In genomic region chr10:39541951-39542521, GRCm38 (mm10) we compare ENCODE assay signal across 8 mouse cellular contexts.
A peak's percentile ranks its signal among the peaks of the same experiment; 100 is the strongest.
DNase-seq lines count a peak whose midpoint lies in the region; ATAC-seq and TF ChIP-seq lines count a peak whose summit lies in the region.

No protein-coding gene starts in this region.

- peak overlapping the region; percentile 10; the same call in 1 of the 2 replicates for H3K4me2 ChIP-seq in forebrain, embryonic 13.5 days
- H3K4me2 ChIP-seq in stomach, postnatal 0 days (replicated peaks; ENCODE audit: low read depth), result no peak overlapping the region

- H3K27ac ChIP-seq in gastrocnemius, adult 2 months, result peak overlapping the region; percentile 79
- peak overlapping the region; percentile 98 for H3K27ac ChIP-seq in forebrain, embryonic 13.5 days
- peak overlapping the region; percentile 80 for H3K27ac ChIP-seq in limb, embryonic 10.5 days
- peak overlapping the region; percentile 76 for H3K27ac ChIP-seq in stomach, postnatal 0 days (replicated peaks)

- ATAC-seq in forebrain, embryonic 13.5 days, result peak; percentile 69
- no peak for ATAC-seq in stomach, postnatal 0 days (ENCODE audit: low FRiP score, low TSS enrichment)

- peaks cover 17% of the 10 kb centered on the region; the same call in 1 of the 2 replicates for H3K36me3 ChIP-seq in forebrain, embryonic 13.5 days (ENCODE audit: poor library complexity, severe bottlenecking)
- H3K36me3 ChIP-seq in limb, embryonic 10.5 days, result 0 out of 2 replicates have a peak, but pooled peaks cover 3% of the 10 kb centered on the region
- H3K36me3 ChIP-seq in stomach, postnatal 0 days (ENCODE audit: control insufficient read depth, insufficient read depth, low read length), result no peaks in the 10 kb centered on the region

- H3K9ac ChIP-seq in forebrain, embryonic 13.5 days, result peak overlapping the region; percentile 50
- peak overlapping the region; percentile 27; the same call in 1 of the 2 replicates for H3K9ac ChIP-seq in stomach, postnatal 0 days (ENCODE audit: low read length)

- no peak overlapping the region for H3K4me3 ChIP-seq in gastrocnemius, adult 2 months
- no peak overlapping the region for H3K4me3 ChIP-seq in forebrain, embryonic 13.5 days
- H3K4me3 ChIP-seq in limb, embryonic 10.5 days, result no peak overlapping the region
- H3K4me3 ChIP-seq in stomach, postnatal 0 days (ENCODE audit: low read depth, low read length), result no peak overlapping the region

- TF ChIP-seq CTCF in gastrocnemius, adult 2 months (IDR thresholded peaks at IDR 0.05), result no peak
- TF ChIP-seq CTCF in stomach, postnatal 0 days (IDR thresholded peaks at IDR 0.05; ENCODE audit: low read depth), result no peak

- 0 out of 2 replicates have a peak, but pooled peaks cover 2% of the 10 kb centered on the region for H3K27me3 ChIP-seq in forebrain, embryonic 13.5 days
- H3K27me3 ChIP-seq in limb, embryonic 10.5 days (ENCODE audit: low read depth, poor library complexity, severe bottlenecking), result no peaks in the 10 kb centered on the region
- no peaks in the 10 kb centered on the region for H3K27me3 ChIP-seq in stomach, postnatal 0 days (ENCODE audit: control insufficient read depth, insufficient read depth, low read length)

- whole genome bisulfite sequencing in forebrain, embryonic 13.5 days, result 7% methylated on average over 7 of the region's 7 CpGs
- 37% methylated on average over 7 of the region's 7 CpGs for whole genome bisulfite sequencing in limb, embryonic 10.5 days
- 30% methylated on average over 7 of the region's 7 CpGs for WGBS in stomach, postnatal 0 days

- H3K4me1 ChIP-seq in forebrain, embryonic 13.5 days, result peaks cover 67% of the 10 kb centered on the region
- H3K4me1 ChIP-seq in limb, embryonic 10.5 days, result peaks cover 64% of the 10 kb centered on the region
- peaks cover 14% of the 10 kb centered on the region for H3K4me1 ChIP-seq in stomach, postnatal 0 days (replicated peaks; ENCODE audit: control insufficient read depth, insufficient read depth)

- DNase-seq in gastrocnemius, adult 2 months, result peak; percentile 18
- no peak for DNase-seq in gastrocnemius, postnatal 25 days
- peak; percentile 36 for DNase-seq in MN1 (ENCODE audit: low spot score)
- no peak for DNase-seq in limb, embryonic 10.5 days (ENCODE audit: low spot score)
- DNase-seq in stomach, postnatal 0 days (ENCODE audit: low spot score), result no peak
- DNase-seq in adrenal gland, postnatal 14 days, result no peak
- no peak for DNase-seq in gastrocnemius, adult 8-10 months (ENCODE audit: low spot score in 2 of 2)

- intact Hi-C loops in gastrocnemius, adult 2 months (cut with DNase I), result no loop called here

- no peak for TF ChIP-seq EP300 in stomach, postnatal 0 days (optimal IDR thresholded peaks at IDR 0.05)

- no peaks in the 10 kb centered on the region for H3K9me3 ChIP-seq in forebrain, embryonic 13.5 days (replicated peaks)
- H3K9me3 ChIP-seq in limb, embryonic 10.5 days (replicated peaks), result no peaks in the 10 kb centered on the region
- no peaks in the 10 kb centered on the region for H3K9me3 ChIP-seq in stomach, postnatal 0 days (ENCODE audit: control insufficient read depth, low read length)

Comparison
In these comparisons a context has a peak if more than half of its experiments do, and no peak if none do; other contexts are left out.
1. DNase-seq: peak in gastrocnemius, adult 2 months (single experiment) and MN1 (single experiment); none in gastrocnemius, postnatal 25 days (single experiment), limb, embryonic 10.5 days (single experiment), stomach, postnatal 0 days (single experiment), adrenal gland, postnatal 14 days (single experiment) and gastrocnemius, adult 8-10 months (0 of 2).
2. Peak in every context shown above with its lines, with median percentiles within 50 percentile points of each other: H3K27ac ChIP-seq.